In genomic region chr2:28513431-28514370, GRCm38 (mm10) we compare ENCODE assay signal across 7 mouse cellular contexts. TPM values are rescaled to one million over a fixed set of nuclear protein-coding genes. Genes with fewer than 3 reads are reported as not detected.
DNase-seq lines count a peak whose midpoint lies in the region; ATAC-seq and TF ChIP-seq lines count a peak whose summit lies in the region.

No protein-coding gene starts in this region.

- no peaks in the 10 kb centered on the region for H3K27me3 ChIP-seq in cerebellum, adult 2 months (ENCODE audit: control insufficient read depth, insufficient read depth, low read length)
- peaks cover 14% of the 10 kb centered on the region; the same call in 1 of the 2 replicates for H3K27me3 ChIP-seq in forebrain, embryonic 12.5 days
- H3K27me3 ChIP-seq in kidney, embryonic 15.5 days = no peaks in the 10 kb centered on the region; the same call in 1 of the 2 replicates
- H3K27me3 ChIP-seq in stomach, embryonic 15.5 days (replicated peaks) = no peaks in the 10 kb centered on the region

- H3K9ac ChIP-seq in forebrain, embryonic 12.5 days = peak overlapping the region; percentile 95
- peak overlapping the region; percentile 83 for H3K9ac ChIP-seq in kidney, embryonic 15.5 days
- H3K9ac ChIP-seq in stomach, embryonic 15.5 days = peak overlapping the region; percentile 80

- no peaks in the 10 kb centered on the region for H3K9me3 ChIP-seq in forebrain, embryonic 12.5 days
- H3K9me3 ChIP-seq in kidney, embryonic 15.5 days (replicated peaks) = no peaks in the 10 kb centered on the region
- H3K9me3 ChIP-seq in stomach, embryonic 15.5 days = no peaks in the 10 kb centered on the region

- H3K4me2 ChIP-seq in forebrain, embryonic 12.5 days = peak overlapping the region; percentile 78
- H3K4me2 ChIP-seq in kidney, embryonic 15.5 days = peak overlapping the region; percentile 98
- H3K4me2 ChIP-seq in stomach, embryonic 15.5 days = peak overlapping the region; percentile 97

- ATAC-seq in forebrain, embryonic 12.5 days (ENCODE audit: low FRiP score) = peak; percentile 40
- ATAC-seq in kidney, embryonic 15.5 days (replicated peaks; ENCODE audit: low FRiP score) = peak; percentile 47
- ATAC-seq in stomach, embryonic 15.5 days (ENCODE audit: insufficient read depth, low FRiP score, low read depth) = peak; percentile 11; the same call in 1 of the 2 replicates

- 4% methylated on average over 47 of the region's 47 CpGs for WGBS in cerebellum, adult 2 months
- WGBS in forebrain, embryonic 12.5 days = 5% methylated on average over 47 of the region's 47 CpGs
- 4% methylated on average over 47 of the region's 47 CpGs for WGBS in kidney, embryonic 15.5 days
- WGBS in macrophage (ENCODE audit: missing documents) = 4% methylated on average over 46 of the region's 47 CpGs
- WGBS in stomach, embryonic 15.5 days = 6% methylated on average over 47 of the region's 47 CpGs

- peak overlapping the region; percentile 79 for H3K27ac ChIP-seq in cerebellum, adult 2 months (ENCODE audit: insufficient read depth, low read length)
- H3K27ac ChIP-seq in forebrain, embryonic 12.5 days = peak overlapping the region; percentile 87
- H3K27ac ChIP-seq in kidney, embryonic 15.5 days = peak overlapping the region; percentile 82
- H3K27ac ChIP-seq in macrophage = no peak overlapping the region
- H3K27ac ChIP-seq in stomach, embryonic 15.5 days = peak overlapping the region; percentile 80

- DNase-seq in right cerebral cortex, postnatal 10 days (ENCODE audit: low spot score in 2 of 2) = peak; percentile 53 to 59
- DNase-seq in right cerebral cortex, adult 18-20 months = no peak
- DNase-seq in cerebellum, adult 2 months = peak; percentile 62 to 69

- H3K79me2 ChIP-seq in macrophage (ENCODE audit: inconsistent target) = no peaks in the 10 kb centered on the region

- no peak for TF ChIP-seq POLR2A in cerebellum, adult 2 months (IDR thresholded peaks at IDR 0.05; ENCODE audit: borderline replicate concordance, insufficient read depth, low read length)

- H3K4me3 ChIP-seq in cerebellum, adult 2 months (replicated peaks; ENCODE audit: insufficient read depth, low read depth, low read length) = peak overlapping the region; percentile 57
- H3K4me3 ChIP-seq in forebrain, embryonic 12.5 days (replicated peaks) = peak overlapping the region; percentile 80
- H3K4me3 ChIP-seq in kidney, embryonic 15.5 days (replicated peaks) = peak overlapping the region; percentile 72
- H3K4me3 ChIP-seq in macrophage (ENCODE audit: inconsistent target) = peak overlapping the region; percentile 31
- peak overlapping the region; percentile 70 for H3K4me3 ChIP-seq in stomach, embryonic 15.5 days (replicated peaks)

- H3K4me1 ChIP-seq in cerebellum, adult 2 months (ENCODE audit: control insufficient read depth, insufficient read depth, low read length) = peaks cover 20% of the 10 kb centered on the region
- peaks cover 48% of the 10 kb centered on the region for H3K4me1 ChIP-seq in forebrain, embryonic 12.5 days
- H3K4me1 ChIP-seq in kidney, embryonic 15.5 days = peaks cover 48% of the 10 kb centered on the region
- H3K4me1 ChIP-seq in stomach, embryonic 15.5 days = peaks cover 33% of the 10 kb centered on the region

- TF ChIP-seq CTCF in cerebellum, adult 2 months (IDR thresholded peaks at IDR 0.05; ENCODE audit: borderline replicate concordance, insufficient read depth, low read depth, low read length) = no peak

- peaks cover 7% of the 10 kb centered on the region; the same call in 1 of the 2 replicates for H3K36me3 ChIP-seq in forebrain, embryonic 12.5 days (replicated peaks)
- peaks cover 2% of the 10 kb centered on the region; the same call in 1 of the 2 replicates for H3K36me3 ChIP-seq in kidney, embryonic 15.5 days
- no peaks in the 10 kb centered on the region for H3K36me3 ChIP-seq in macrophage (ENCODE audit: inconsistent target)
- no peaks in the 10 kb centered on the region for H3K36me3 ChIP-seq in stomach, embryonic 15.5 days

RNA-seq across cellular contexts. Expression of gene Ralgds, which starts 0.8 kb away (rescaled TPM):
- 133 and 151 TPM in 2 replicates for polyA plus RNA-seq in cerebellum, adult 2 months (2012; rRNA removed)
- 55.2 and 62.6 TPM in 2 replicates for polyA plus RNA-seq in forebrain, embryonic 12.5 days (2016; fragmentation: Nextera tagmentation; extraction: Ambion mirVana)
- 22.6 and 30.5 TPM in 2 replicates for polyA plus RNA-seq in kidney, embryonic 15.5 days (2015; fragmentation: Nextera tagmentation; extraction: Ambion mirVana)
- 100 to 1,000 TPM in 22 of 26 experiments, 10 to 100 TPM in 4; 69.8 to 589 (median 271) TPM for total RNA-seq in macrophage (2018; cell fraction: chromatin; rRNA removed)
- 100 to 1,000 TPM in 7 of 26 experiments, 10 to 100 TPM in 19; 32.4 to 202 (median 56.7) TPM for total RNA-seq in macrophage (2018; cell fraction: cytosol; rRNA removed)
- 100 to 1,000 TPM in 18 of 26 experiments, 10 to 100 TPM in 8; 44.8 to 496 (median 216) TPM for total RNA-seq in macrophage (2018; cell fraction: nucleus; rRNA removed)
- polyA plus RNA-seq in macrophage (2018) = 13.9 to 47.0 TPM (median 37.1 TPM) in 3 replicates
- polyA plus RNA-seq in stomach, embryonic 15.5 days (2015; fragmentation: Nextera tagmentation; extraction: Ambion mirVana) = 27.5 and 30.9 TPM in 2 replicates

RNA-seq across cellular contexts. Expression of gene Gm10134, which starts 7.8 kb away (rescaled TPM):
- 0.48 TPM in 1 of 2 replicates, not detected in the other for polyA plus RNA-seq in cerebellum, adult 2 months (2012; rRNA removed)
- 0.61 and 0.64 TPM in 2 replicates for polyA plus RNA-seq in forebrain, embryonic 12.5 days (2016; fragmentation: Nextera tagmentation; extraction: Ambion mirVana)
- 10.6 and 12.6 TPM in 2 replicates for polyA plus RNA-seq in kidney, embryonic 15.5 days (2015; fragmentation: Nextera tagmentation; extraction: Ambion mirVana)
- 10 to 100 TPM in 15 of 26 experiments, 1 to 10 TPM in 5, not detected in 6; 3.8 to 89.4 (median 24.4) TPM for total RNA-seq in macrophage (2018; cell fraction: chromatin; rRNA removed)
- total RNA-seq in macrophage (2018; cell fraction: cytosol; rRNA removed) = 10 to 100 TPM in 16 of 26 experiments, 1 to 10 TPM in 10; 4.9 to 36.0 (median 13.7) TPM
- 10 to 100 TPM in 23 of 26 experiments, 1 to 10 TPM in 3; 6.2 to 77.9 (median 17.8) TPM for total RNA-seq in macrophage (2018; cell fraction: nucleus; rRNA removed)
- polyA plus RNA-seq in macrophage (2018) = 4.6 to 7.7 TPM (median 6.7 TPM) in 3 replicates
- 8.5 and 8.8 TPM in 2 replicates for polyA plus RNA-seq in stomach, embryonic 15.5 days (2015; fragmentation: Nextera tagmentation; extraction: Ambion mirVana)

RNA-seq across cellular contexts. Expression of gene Gbgt1, which starts 17.0 kb away (rescaled TPM):
- 1.1 and 1.5 TPM in 2 replicates for polyA plus RNA-seq in cerebellum, adult 2 months (2012; rRNA removed)
- 0.32 TPM in 2 replicates for polyA plus RNA-seq in forebrain, embryonic 12.5 days (2016; fragmentation: Nextera tagmentation; extraction: Ambion mirVana)
- polyA plus RNA-seq in kidney, embryonic 15.5 days (2015; fragmentation: Nextera tagmentation; extraction: Ambion mirVana) = 5.8 and 6.5 TPM in 2 replicates
- total RNA-seq in macrophage (2018; cell fraction: chromatin; rRNA removed) = 10 to 100 TPM in 19 of 26 experiments, 1 to 10 TPM in 7; 1.7 to 70.8 (median 12.5) TPM
- 10 to 100 TPM in 25 of 26 experiments, 1 to 10 TPM in 1; 10.0 to 56.7 (median 21.5) TPM for total RNA-seq in macrophage (2018; cell fraction: cytosol; rRNA removed)
- 10 to 100 TPM in 25 of 26 experiments, 1 to 10 TPM in 1; 9.4 to 81.2 (median 27.4) TPM for total RNA-seq in macrophage (2018; cell fraction: nucleus; rRNA removed)
- 5.3 to 10.9 TPM (median 10.7 TPM) in 3 replicates for polyA plus RNA-seq in macrophage (2018)
- 2.7 and 3.2 TPM in 2 replicates for polyA plus RNA-seq in stomach, embryonic 15.5 days (2015; fragmentation: Nextera tagmentation; extraction: Ambion mirVana)

RNA-seq across cellular contexts. Expression of gene Mrps2, which starts 45.8 kb away (rescaled TPM):
- polyA plus RNA-seq in cerebellum, adult 2 months (2012; rRNA removed) = 43.2 and 44.5 TPM in 2 replicates
- polyA plus RNA-seq in forebrain, embryonic 12.5 days (2016; fragmentation: Nextera tagmentation; extraction: Ambion mirVana) = 58.0 and 58.1 TPM in 2 replicates
- polyA plus RNA-seq in kidney, embryonic 15.5 days (2015; fragmentation: Nextera tagmentation; extraction: Ambion mirVana) = 62.0 and 64.0 TPM in 2 replicates
- total RNA-seq in macrophage (2018; cell fraction: chromatin; rRNA removed) = 10 to 100 TPM in 19 of 26 experiments, 1 to 10 TPM in 7; 4.5 to 21.6 (median 12.6) TPM
- total RNA-seq in macrophage (2018; cell fraction: cytosol; rRNA removed) = 10 to 100 TPM; 13.7 to 33.1 (median 24.7) TPM
- total RNA-seq in macrophage (2018; cell fraction: nucleus; rRNA removed) = 10 to 100 TPM in 21 of 26 experiments, 1 to 10 TPM in 5; 7.4 to 37.0 (median 15.8) TPM
- polyA plus RNA-seq in macrophage (2018) = 21.3 to 32.9 TPM (median 31.3 TPM) in 3 replicates
- 51.8 and 54.6 TPM in 2 replicates for polyA plus RNA-seq in stomach, embryonic 15.5 days (2015; fragmentation: Nextera tagmentation; extraction: Ambion mirVana)

RNA-seq across cellular contexts. Expression of gene 1700007K13Rik, which starts 47.6 kb away (rescaled TPM):
- polyA plus RNA-seq in cerebellum, adult 2 months (2012; rRNA removed) = 4.0 TPM in 2 replicates
- polyA plus RNA-seq in forebrain, embryonic 12.5 days (2016; fragmentation: Nextera tagmentation; extraction: Ambion mirVana) = 1.3 and 2.3 TPM in 2 replicates
- 0.52 TPM in 1 of 2 replicates, not detected in the other for polyA plus RNA-seq in kidney, embryonic 15.5 days (2015; fragmentation: Nextera tagmentation; extraction: Ambion mirVana)
- 1 to 10 TPM in 1 of 26 experiments, not detected in 25; 1.0 TPM for total RNA-seq in macrophage (2018; cell fraction: chromatin; rRNA removed)
- total RNA-seq in macrophage (2018; cell fraction: cytosol; rRNA removed) = under 1 TPM in 10 of 26 experiments, not detected in 16; 0.18 to 0.47 (median 0.24) TPM
- not detected for total RNA-seq in macrophage (2018; cell fraction: nucleus; rRNA removed)
- polyA plus RNA-seq in macrophage (2018) = not detected in 3 replicates
- polyA plus RNA-seq in stomach, embryonic 15.5 days (2015; fragmentation: Nextera tagmentation; extraction: Ambion mirVana) = 0.72 and 0.85 TPM in 2 replicates
